Mouse (Mus musculus) yolk sac, embryonic 10.5 days (tissue): Measurements from ENCODE around the gene Hus1b.

Experiments used
- DNase-seq: peaks from one replicate; pipeline ENCODE4 v3.0.0-alpha.2; 2017; ENCODE audit warnings: low spot score

Gene Hus1b

GRCm38 (mm10) chr13:30947540-30947939 is at the start of gene Hus1b:
Gene Hus1b (minus strand): TSS chr13:30947759.
- DNase-seq: no peak

DNA sequence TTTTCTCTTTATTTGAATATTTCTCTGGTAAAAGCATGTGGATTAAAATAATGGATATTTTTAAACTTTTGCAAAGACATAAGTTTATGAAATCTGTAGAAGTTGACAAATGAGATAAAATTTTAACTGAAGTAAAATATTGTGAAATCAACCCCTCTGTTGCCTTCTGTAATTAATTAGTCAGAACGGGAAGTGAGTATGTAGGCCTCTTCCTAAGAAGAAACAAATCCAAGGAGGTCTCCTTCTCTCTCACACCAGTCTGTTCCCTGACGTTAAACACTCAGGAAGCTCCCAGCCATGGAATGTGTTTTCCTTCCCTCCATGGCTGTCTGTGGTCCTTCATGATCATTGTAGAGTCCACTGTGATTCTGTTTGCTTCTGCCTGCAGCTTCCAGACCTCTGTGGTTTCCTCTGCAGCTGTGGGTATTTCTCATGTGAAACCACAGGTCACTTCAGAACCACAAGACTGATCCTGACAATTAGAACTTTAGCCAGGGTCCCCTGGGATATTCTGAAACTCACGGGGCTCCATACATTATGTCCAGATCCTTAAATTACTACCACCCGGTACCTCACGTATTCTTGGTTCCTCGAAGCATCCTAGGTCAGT is 46.8 kb upstream of the Hus1b start:
- DNase-seq: no peak

DNA sequence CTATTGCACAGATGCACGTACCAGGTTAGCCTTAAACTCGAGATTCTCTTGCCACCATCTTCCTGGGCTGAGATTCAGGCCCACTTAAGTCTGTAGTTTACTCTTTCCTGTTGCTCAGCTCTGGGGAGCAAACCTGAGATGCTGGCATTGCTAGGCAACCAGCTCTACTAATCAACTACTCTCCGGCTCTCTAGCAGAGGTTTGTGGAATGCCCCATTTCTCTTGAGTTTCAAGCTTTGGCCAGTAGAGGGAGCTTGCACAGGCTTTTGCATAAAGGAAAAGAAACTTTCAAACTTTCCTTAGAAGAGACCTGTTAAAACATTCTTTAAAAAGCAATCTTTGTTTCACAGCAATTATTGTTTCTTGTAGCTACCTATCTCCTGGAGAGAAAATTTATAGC is 46.3 kb upstream of the Hus1b start:
- peak; percentile 44 for DNase-seq

DNA sequence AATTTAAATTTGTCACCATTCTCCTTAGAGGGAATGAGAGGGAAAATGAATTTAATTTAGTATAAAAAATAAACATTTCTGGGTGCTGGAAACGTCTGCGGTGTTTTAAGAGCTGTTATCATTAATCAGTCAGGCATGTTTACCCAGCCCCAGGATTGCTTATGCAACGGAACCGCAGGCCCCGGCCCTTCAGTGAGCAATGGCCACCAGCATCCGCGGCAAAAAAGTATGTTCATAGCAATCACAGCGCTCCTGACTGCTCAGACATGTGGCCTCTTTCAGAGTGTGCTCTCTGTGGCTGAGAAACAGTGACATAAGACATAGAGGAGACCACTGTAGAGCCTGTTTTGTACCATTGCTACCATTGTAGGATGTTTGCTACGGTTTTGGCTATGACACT is 42.7 kb upstream of the Hus1b start:
- no peak for DNase-seq

GRCm38 (mm10) chr13:30989710-30990109 is 42.2 kb upstream of the Hus1b start:
- DNase-seq: no peak

GRCm38 (mm10) chr13:30987686-30988085 is 40.1 kb upstream of the Hus1b start:
- DNase-seq: no peak

GRCm38 (mm10) chr13:30986934-30987455 is 39.4 kb upstream of the Hus1b start:
- no peak for DNase-seq

- peak; percentile 33 for DNase-seq
Observed at GRCm38 (mm10) chr13:30985598-30986466, 38.3 kb upstream of the Hus1b start.

DNA sequence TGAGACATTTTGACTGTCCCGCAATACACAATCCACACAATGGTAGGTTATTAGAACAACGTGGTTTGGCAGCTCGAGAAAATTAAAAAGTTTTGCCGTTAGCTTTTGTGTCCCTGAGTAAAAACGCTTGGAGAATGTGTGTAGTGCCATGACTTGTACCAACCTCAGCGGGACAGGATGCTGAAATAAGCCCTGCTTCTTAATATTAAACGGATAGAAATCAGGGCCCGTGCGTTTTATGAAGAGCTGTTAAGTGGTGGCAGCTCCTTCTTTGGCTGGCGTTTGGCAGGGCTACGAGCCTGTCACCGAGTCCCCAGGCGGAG is 37.7 kb upstream of the Hus1b start:
- DNase-seq: no peak

GRCm38 (mm10) chr13:30981666-30982065 is 34.1 kb upstream of the Hus1b start:
- no peak for DNase-seq

DNA sequence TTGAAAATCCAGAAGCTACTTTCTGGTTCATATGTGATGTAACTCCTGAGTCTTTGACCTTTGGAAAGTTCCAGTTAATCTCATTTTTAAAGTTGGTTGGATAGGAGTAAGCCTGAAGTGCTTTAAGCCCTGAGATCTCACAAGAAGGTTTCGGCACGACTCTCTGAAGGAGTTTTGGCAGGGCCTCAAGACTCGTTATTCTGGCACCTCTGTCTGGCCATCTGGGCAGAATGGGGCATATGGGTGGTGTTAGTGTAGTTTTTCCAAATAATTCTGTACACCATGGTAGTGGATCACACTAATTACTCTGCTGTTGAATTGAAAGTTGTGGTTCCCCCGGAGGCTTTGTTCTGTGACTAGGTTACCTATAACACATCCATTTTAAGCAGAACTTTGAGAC is 30.7 kb upstream of the Hus1b start:
- no peak for DNase-seq

DNA sequence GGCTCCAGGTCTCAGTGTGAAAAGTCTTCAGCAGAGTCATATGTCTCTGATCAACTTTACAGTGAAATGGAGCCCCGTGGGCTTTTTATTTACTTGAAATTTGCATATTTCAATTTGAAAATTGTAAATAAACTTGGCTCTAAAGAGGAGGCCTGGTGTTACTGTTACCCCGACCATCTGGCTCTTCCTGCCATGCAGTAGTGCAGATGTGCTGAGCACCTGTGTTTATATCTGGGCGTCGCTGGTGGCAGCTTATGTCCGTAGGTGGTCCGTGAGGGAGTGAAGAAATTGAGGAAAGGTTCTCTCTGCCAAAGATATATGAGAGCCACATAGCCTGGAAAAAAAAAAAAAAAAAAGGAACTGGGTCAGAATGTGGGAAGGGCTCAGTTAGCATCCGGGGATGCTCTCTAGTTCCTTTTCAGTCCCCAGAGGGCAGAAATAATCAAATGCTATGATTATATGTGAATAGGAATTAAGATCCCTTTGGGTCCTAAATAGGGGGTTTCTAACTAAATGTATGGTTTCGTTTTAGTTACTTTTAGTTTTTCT is 29.1 kb upstream of the Hus1b start:
- no peak for DNase-seq

GRCm38 (mm10) chr13:30974247-30974630 is 26.7 kb upstream of the Hus1b start:
- no peak for DNase-seq

DNA sequence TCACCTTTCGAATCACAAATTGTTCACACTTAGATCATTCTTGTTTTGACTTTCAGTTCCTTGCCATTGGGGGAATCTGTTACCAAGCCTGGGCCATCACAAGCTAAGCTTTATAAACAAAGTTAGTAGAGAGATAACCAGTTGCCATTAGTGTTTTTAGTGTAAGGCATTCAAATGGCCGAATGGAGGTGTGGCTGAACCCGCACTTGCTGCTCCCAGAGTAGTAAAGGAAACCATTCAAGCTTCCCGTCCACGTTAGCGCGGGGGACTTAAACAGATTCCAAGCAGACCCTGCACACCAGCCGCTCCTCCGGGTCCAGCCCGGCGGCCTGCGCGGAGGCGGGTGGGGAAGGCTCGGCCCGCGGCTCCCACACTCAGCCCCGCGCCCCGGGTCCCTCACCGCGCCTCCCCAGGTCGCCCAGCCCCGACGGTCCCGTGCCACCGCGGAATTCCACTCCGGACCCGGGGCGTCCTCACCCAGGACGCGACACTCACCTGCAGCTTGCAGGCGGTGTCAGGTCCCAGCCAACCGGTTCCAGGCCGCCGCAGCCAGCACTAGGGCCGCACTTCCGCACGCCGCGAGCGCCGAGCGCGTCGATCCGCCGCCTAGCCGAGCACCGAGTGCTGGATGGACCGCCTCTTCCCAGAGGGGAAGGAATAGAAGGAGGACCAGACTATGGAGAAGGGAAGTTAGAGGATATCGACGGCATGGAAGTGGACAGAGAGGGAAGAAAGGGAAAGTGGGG is 26.1 kb upstream of the Hus1b start, which contains the start of the genes Exoc2 and Gm5447:
TSS of gene Exoc2 (minus strand) at position 593 of the 746 bp plus-strand sequence.
TSS of gene Gm5447 (plus strand) at position 704 of the 746 bp plus-strand sequence.
- DNase-seq: peak; percentile 90

GRCm38 (mm10) chr13:30972102-30972501 is 24.5 kb upstream of the Hus1b start:
- DNase-seq: no peak

DNA sequence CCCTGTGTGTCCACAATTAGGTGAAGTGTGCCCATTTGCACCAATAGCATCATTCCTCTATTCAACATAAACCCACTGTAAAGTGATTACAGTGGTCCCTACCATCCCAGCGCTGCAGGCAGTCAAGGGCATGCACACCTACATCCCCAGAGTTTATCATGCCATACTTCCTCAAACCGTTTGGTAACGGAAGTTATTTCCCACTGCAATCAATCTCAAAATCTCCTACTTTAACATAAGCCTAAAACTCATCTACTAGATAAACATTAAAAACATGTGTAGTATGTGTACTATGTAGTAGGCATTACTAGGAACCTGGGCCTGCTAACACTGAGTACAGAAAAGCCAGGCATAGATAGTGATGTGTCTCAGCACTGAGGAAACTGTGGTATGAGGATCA is 23.5 kb upstream of the Hus1b start:
- no peak for DNase-seq

DNA sequence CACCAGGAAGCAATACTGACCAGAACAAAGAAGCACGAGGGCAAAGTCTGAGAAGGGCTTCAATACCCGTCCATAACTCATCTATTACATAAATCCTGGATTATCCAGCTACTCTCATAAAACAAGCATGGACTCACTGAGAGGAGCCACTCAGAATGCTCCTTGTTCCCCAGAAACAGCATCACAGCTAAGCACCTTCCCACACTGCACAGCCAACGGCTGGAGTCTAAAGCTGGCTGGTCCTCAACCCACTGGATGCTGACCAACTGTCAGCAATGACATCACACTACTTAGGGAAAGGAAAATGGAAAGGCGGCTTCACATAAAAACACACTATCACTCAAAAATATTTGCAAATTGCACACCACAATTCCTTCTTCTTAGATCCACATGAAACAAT is 20.8 kb upstream of the Hus1b start:
- DNase-seq: no peak

GRCm38 (mm10) chr13:30966507-30966911 is 18.9 kb upstream of the Hus1b start:
- peak; percentile 39 for DNase-seq

GRCm38 (mm10) chr13:30961932-30962331 is 14.4 kb upstream of the Hus1b start:
- no peak for DNase-seq

GRCm38 (mm10) chr13:30960714-30961113 is 13.2 kb upstream of the Hus1b start:
- DNase-seq: no peak

DNA sequence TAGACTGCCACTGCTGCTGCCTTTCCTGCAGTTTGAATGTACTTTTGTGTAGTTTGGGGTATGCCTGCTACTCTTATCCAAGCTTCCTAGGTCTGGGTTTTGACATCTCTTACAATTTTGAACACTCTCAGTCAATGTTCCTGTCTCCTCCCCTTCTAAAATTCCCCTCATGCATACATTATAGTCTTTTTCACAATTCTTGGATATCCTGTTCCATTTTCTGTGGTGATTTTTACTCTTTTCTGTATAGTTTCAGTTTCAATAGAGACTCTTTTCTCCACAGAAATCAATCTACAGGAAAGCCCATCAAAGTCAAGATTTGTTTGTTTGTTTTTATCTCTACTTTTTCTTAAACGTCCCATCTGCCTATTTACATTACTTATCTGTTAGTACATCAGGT is 6.0 kb upstream of the Hus1b start:
- no peak for DNase-seq

GRCm38 (mm10) chr13:30952044-30952443 is 4.5 kb upstream of the Hus1b start:
- DNase-seq: no peak
